Mouse (Mus musculus) CH12.LX (cell line): Measurements from ENCODE around the gene Lmna. TPM values are rescaled to one million over a fixed set of nuclear protein-coding genes. Genes with fewer than 3 reads are reported as not detected.

Experiments
- DNase-seq: peaks from one replicate; pipeline ENCODE4 v3.0.0-alpha.2; 2013; ENCODE audit errors: extremely low read depth
- H3K27ac ChIP-seq: 2 replicates; pipeline ENCODE4 v1.5.1; 2012; ENCODE audit warnings: low read depth, mild to moderate bottlenecking, control low read depth, moderate library complexity; ENCODE audit not compliant: insufficient read depth
- H3K27me3 ChIP-seq: replicated peaks from 2 replicates; pipeline ENCODE3; 2012; ENCODE audit warnings: inconsistent platforms
- H3K36me3 ChIP-seq, 2 experiments: replicated peaks in 1 of 2; 2 replicates each; pipeline versions ENCODE3 to v1.6.1; 2012; ENCODE audit warnings: inconsistent platforms in 1 of 2, low read length in 1 of 2, mild to moderate bottlenecking in 1 of 2, mixed read lengths in 1 of 2, moderate library complexity in 1 of 2; ENCODE audit not compliant: control insufficient read depth in 1 of 2, insufficient read depth in 1 of 2
- H3K4me1 ChIP-seq, 2 experiments: 2 replicates each; pipeline ENCODE4 v1.6.1; 2012; ENCODE audit warnings: inconsistent platforms in 1 of 2, moderate library complexity in 1 of 2; ENCODE audit not compliant: insufficient read depth in 2 of 2, control insufficient read depth in 1 of 2
- H3K4me2 ChIP-seq: 2 replicates; pipeline ENCODE4 v1.6.1; 2012; ENCODE audit warnings: low read depth, mild to moderate bottlenecking, control low read depth; ENCODE audit not compliant: poor library complexity, insufficient read depth, severe bottlenecking
- H3K4me3 ChIP-seq, 3 experiments: fragments of 150-350 bp in 1 of 3; sonication (generic) in 1 of 3; replicated peaks in 1 of 3; 2 replicates each; pipeline versions ENCODE3 to v1.5.1; 2011 to 2012; ENCODE audit warnings: low read depth in 2 of 3, low read length in 2 of 3, mild to moderate bottlenecking in 2 of 3, moderate library complexity in 2 of 3, control low read depth in 1 of 3, improper control_type of control experiment in 1 of 3, inconsistent platforms in 1 of 3, mixed read lengths in 1 of 3; ENCODE audit not compliant: poor library complexity in 1 of 3
- H3K79me2 ChIP-seq: replicated peaks from 2 replicates; pipeline ENCODE4 v1.6.1; 2012; ENCODE audit warnings: mild to moderate bottlenecking, moderate library complexity; ENCODE audit not compliant: control insufficient read depth, poor library complexity, insufficient read depth, severe bottlenecking; ENCODE audit errors: extremely low read depth
- H3K9ac ChIP-seq: 2 replicates; pipeline ENCODE4 v1.6.1; 2012; ENCODE audit warnings: low read depth, mild to moderate bottlenecking, control low read depth, moderate library complexity; ENCODE audit not compliant: insufficient read depth
- H3K9me3 ChIP-seq: replicated peaks from 2 replicates; pipeline ENCODE3; 2012; ENCODE audit warnings: low read length, inconsistent platforms, mixed read lengths
- BHLHE40 ChIP-seq: IDR thresholded peaks from 2 replicates; pipeline ENCODE4 v1.6.1; 2011; ENCODE audit warnings: mild to moderate bottlenecking, low read depth, low read length, improper control_type of control experiment
- CHD2 ChIP-seq: IDR thresholded peaks from 2 replicates; pipeline ENCODE4 v1.6.1; 2011; ENCODE audit warnings: low read length, improper control_type of control experiment
- CTCF ChIP-seq, 2 experiments: IDR thresholded peaks in 1 of 2; conservative IDR thresholded peaks in 1 of 2; 2 replicates each; pipeline ENCODE4 v1.5.1; 2011 to 2012; ENCODE audit warnings: low read depth in 2 of 2, low read length in 2 of 2, improper control_type of control experiment in 1 of 2, inconsistent platforms in 1 of 2, mild to moderate bottlenecking in 1 of 2, moderate library complexity in 1 of 2
- E2F4 ChIP-seq: IDR thresholded peaks from 2 replicates; pipeline ENCODE4 v1.6.1; 2011; ENCODE audit warnings: low read depth, low read length, improper control_type of control experiment; ENCODE audit not compliant: insufficient replicate concordance
- EP300 ChIP-seq: IDR thresholded peaks from 2 replicates; pipeline ENCODE4 v1.6.1; 2011; ENCODE audit warnings: low read length, improper control_type of control experiment
- IRF4 ChIP-seq: IDR thresholded peaks from 2 replicates; pipeline ENCODE4 v1.6.1; 2014; ENCODE audit warnings: low read depth, mild to moderate bottlenecking, inconsistent platforms, low read length, improper control_type of control experiment
- JUND ChIP-seq: conservative IDR thresholded peaks from 2 replicates; pipeline ENCODE4 v1.6.1; 2011; ENCODE audit warnings: low read depth, low read length, improper control_type of control experiment
- KAT2A ChIP-seq: IDR thresholded peaks from 2 replicates; pipeline ENCODE4 v1.6.1; 2012; ENCODE audit warnings: low read length, improper control_type of control experiment, inconsistent platforms; ENCODE audit not compliant: insufficient replicate concordance
- MEF2A ChIP-seq: IDR thresholded peaks from 2 replicates; pipeline ENCODE4 v1.6.1; 2014; ENCODE audit warnings: low read depth, mild to moderate bottlenecking, inconsistent platforms, low read length, improper control_type of control experiment, borderline replicate concordance
- MYC ChIP-seq: IDR thresholded peaks from 2 replicates; pipeline ENCODE4 v1.6.1; 2011; ENCODE audit warnings: low read depth, mild to moderate bottlenecking, improper control_type of control experiment, low read length
- POLR2A ChIP-seq: IDR thresholded peaks from 2 replicates; pipeline ENCODE4 v1.6.1; 2011; ENCODE audit warnings: low read depth, mild to moderate bottlenecking, improper control_type of control experiment, low read length
- RAD21 ChIP-seq: IDR thresholded peaks from 2 replicates; pipeline ENCODE4 v1.6.1; 2011; ENCODE audit warnings: low read depth, mild to moderate bottlenecking, low read length, improper control_type of control experiment, moderate library complexity
- RCOR1 ChIP-seq: conservative IDR thresholded peaks from 2 replicates; pipeline ENCODE4 v1.6.1; 2012; ENCODE audit warnings: low read depth, mild to moderate bottlenecking, inconsistent platforms, low read length, improper control_type of control experiment
- TCF12 ChIP-seq: IDR thresholded peaks from 2 replicates; pipeline ENCODE4 v1.6.1; 2014; ENCODE audit warnings: low read depth, mild to moderate bottlenecking, inconsistent platforms, low read length, improper control_type of control experiment
- UBTF ChIP-seq: IDR thresholded peaks from 2 replicates; pipeline ENCODE4 v1.6.1; 2012; ENCODE audit warnings: low read depth, mild to moderate bottlenecking, inconsistent platforms, low read length, improper control_type of control experiment, moderate library complexity
- USF1 ChIP-seq: IDR thresholded peaks from 2 replicates; pipeline ENCODE4 v1.6.1; 2014; ENCODE audit warnings: low read depth, mild to moderate bottlenecking, inconsistent platforms, low read length, improper control_type of control experiment
- ZC3H11A ChIP-seq: IDR thresholded peaks from 2 replicates; pipeline ENCODE4 v1.6.1; 2012; ENCODE audit warnings: low read depth, mild to moderate bottlenecking, inconsistent platforms, low read length, improper control_type of control experiment
- ZKSCAN1 ChIP-seq: IDR thresholded peaks from 2 replicates; pipeline ENCODE4 v1.6.1; 2012; ENCODE audit warnings: low read depth, inconsistent platforms, low read length, improper control_type of control experiment, borderline replicate concordance
- ZMIZ1 ChIP-seq: IDR thresholded peaks from 2 replicates; pipeline ENCODE4 v1.6.1; 2012; ENCODE audit warnings: low read depth, mild to moderate bottlenecking, inconsistent platforms, low read length, improper control_type of control experiment
- dilution Hi-C: fragments of 300-500 bp; cut with MboI; formaldehyde crosslinking; loops from 2 replicates; pipeline ENCODE4 v1.14.3; 2020; ENCODE audit warnings: low sequenced_read_pairs; ENCODE audit not compliant: extremely low pct_unique_long_range_greater_than_20kb, extremely low pct_ligation_motif_present
- in situ Hi-C: fragments of 300-500 bp; cut with MboI; formaldehyde crosslinking; loops from 3 replicates; pipeline ENCODE4 v1.14.3; 2019; ENCODE audit warnings: low sequenced_read_pairs, low pct_ligation_motif_present, low pct_unique_long_range_greater_than_20kb, mixed read lengths
- polyA plus RNA-seq: library from polyadenylated mRNA; unstranded; fragments of >175 nt; gene quantifications from 2 replicates; pipeline ENCODE4 v1.2.1, GENCODE M21; 2012; ENCODE audit warnings: low read depth; ENCODE audit not compliant: insufficient read length
- total RNA-seq, 2 experiments: library from RNA; depleted of rRNA; stranded (reverse); fragments of 300-350 nt in 1 of 2; fragments of >200 nt in 1 of 2; gene quantifications; 2 replicates each; pipeline ENCODE4 v1.2.3; 2012 to 2014

Gene Lmna
- total and polyA plus RNA-seq, 3 experiments: 16.1 to 67.7 (median 17.2) TPM

- peak overlapping the region; percentile 92 to 97 (median 93) for H3K4me3 ChIP-seq
- peak overlapping the region; percentile 71 for H3K4me2 ChIP-seq
- H3K9me3 ChIP-seq: no peaks in the 10 kb centered on the region
- peaks cover 7 to 28% of the 10 kb centered on the region in 2 experiments; a peak in 3 of 4 replicates for H3K4me1 ChIP-seq
- no peak for DNase-seq
- dilution Hi-C loops (no loop called here), in situ Hi-C loops (loop anchor here (10.0 kb wide), 1 partner anchor 203 kb away; no protein-coding TSS in a partner anchor)
- no peak for TF ChIP-seq CHD2
- no peak for TF ChIP-seq ZMIZ1
- TF ChIP-seq EP300: peak; percentile 27; the same call in 1 of the 2 replicates
- TF ChIP-seq IRF4: peak; percentile 37; the same call in 1 of the 2 replicates
- H3K9ac ChIP-seq: peak overlapping the region; percentile 91
- H3K27ac ChIP-seq: no peak overlapping the region
- H3K36me3 ChIP-seq: peaks cover 19 to 42% of the 10 kb centered on the region in 2 experiments
- peaks cover 14% of the 10 kb centered on the region for H3K79me2 ChIP-seq
- no peaks in the 10 kb centered on the region for H3K27me3 ChIP-seq
These were observed 42.4 kb upstream of the Lmna start for GRCm38 (mm10) chr3:88552082-88552645.

- Histone ChIP-seq H3K9me3 (no peaks in the 10 kb centered on the region), H3K27ac (no peak overlapping the region), H3K4me3 (no peak overlapping the region), H3K36me3 (peaks cover 15 to 42% of the 10 kb centered on the region in 2 experiments), H3K9ac (no peak overlapping the region; the same call in 1 of the 2 replicates), H3K4me1 (peaks cover 7 to 28% of the 10 kb centered on the region in 2 experiments; a peak in 3 of 4 replicates), H3K4me2 (peak overlapping the region; percentile 71), H3K27me3 (no peaks in the 10 kb centered on the region), H3K79me2 (peaks cover 14% of the 10 kb centered on the region)
- TF ChIP-seq RCOR1 (no peak), POLR2A (no peak), BHLHE40 (no peak), RAD21 (no peak), ZC3H11A (no peak), ZKSCAN1 (no peak), TCF12 (no peak), USF1 (no peak), KAT2A (no peak), JUND (no peak), E2F4 (no peak), CTCF (conservative IDR thresholded peaks at IDR 0.05 in 1 of 2, IDR thresholded peaks at IDR 0.05 in 1 of 2; ENCODE audit: low read depth in 2 of 2, low read length in 2 of 2) (no peak), UBTF (no peak), MYC (no peak), ZMIZ1 (no peak), MEF2A (no peak), IRF4 (no peak)
- DNase-seq: no peak
- dilution Hi-C loops (no loop called here), in situ Hi-C loops (loop anchor here (10.0 kb wide), 1 partner anchor 203 kb away; no protein-coding TSS in a partner anchor)
These were observed 41.8 kb upstream of the Lmna start for GRCm38 (mm10) chr3:88551586-88551985.
